Mouse (Mus musculus) thymus, adult 2 months (tissue): Measurements from ENCODE around the gene Zfp523.

ENCODE experiments used
- CTCF ChIP-seq: fragments of 200-500 bp; IDR thresholded peaks from 2 replicates; pipeline ENCODE4 v1.5.1; 2012; ENCODE audit warnings: mild to moderate bottlenecking, control low read depth, low read length, moderate library complexity, borderline replicate concordance; ENCODE audit not compliant: control insufficient read depth, poor library complexity, insufficient read depth; ENCODE audit errors: extremely low read depth
- POLR2A ChIP-seq: fragments of 200-500 bp; IDR thresholded peaks from 2 replicates; pipeline ENCODE4 v1.6.1; 2012; ENCODE audit warnings: mild to moderate bottlenecking, low read length, control low read depth, moderate library complexity; ENCODE audit not compliant: control insufficient read depth, poor library complexity, insufficient read depth; ENCODE audit errors: extremely low read depth

DNA sequence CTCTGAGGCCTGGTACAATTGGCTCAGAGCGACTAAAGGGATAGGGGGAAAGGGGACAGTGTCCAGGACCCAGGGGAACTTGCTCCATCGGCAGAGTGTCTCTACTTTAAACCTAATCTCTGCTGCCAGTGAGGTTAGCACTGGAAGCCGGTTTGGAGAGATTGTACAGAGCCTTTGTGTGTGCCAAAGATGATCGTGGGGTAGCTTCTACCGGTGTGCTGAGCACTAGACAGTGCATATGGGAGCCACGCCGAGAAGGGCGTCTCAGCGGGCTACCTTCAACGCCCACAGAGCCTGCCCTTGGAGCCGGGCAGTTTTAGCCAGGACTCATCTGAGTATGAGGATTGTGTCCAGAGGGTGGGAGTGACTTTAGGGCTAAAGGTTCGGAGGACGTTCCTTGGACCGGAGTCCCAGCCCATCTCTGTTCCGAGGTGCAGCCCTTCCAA is 35.7 kb upstream of the Zfp523 start:
- TF ChIP-seq POLR2A (no peak), CTCF (no peak)
